Mouse (Mus musculus): ENCODE results near the gene Pqbp1. TPM values are rescaled to one million over a fixed set of nuclear protein-coding genes. Genes with fewer than 3 reads are reported as not detected.
A peak's percentile ranks its signal among the peaks of the same experiment; 100 is the strongest.
"Not testable (repeated sequence)": the region's sequence is repeated elsewhere in the genome, so short reads cannot be mapped to it uniquely, and the experiment has no call there.

Gene Pqbp1
- polyA plus RNA-seq, 1 experiment from 2014 or later = 80.1 TPM

GRCm38 (mm10) chrX:7936874-7937273 is 37.8 kb upstream of the Pqbp1 start:
- no peak overlapping the region for H3K27ac ChIP-seq (ENCODE audit: low read length)
- no peak for DNase-seq (ENCODE audit: low spot score)
- no peaks in the 10 kb centered on the region for H3K9me3 ChIP-seq (ENCODE audit: low read length)
- ATAC-seq = no peak
- no peak overlapping the region for H3K9ac ChIP-seq (replicated peaks; ENCODE audit: low read depth)
- no peak overlapping the region for H3K4me3 ChIP-seq (ENCODE audit: low read depth, low read length)
- no peaks in the 10 kb centered on the region for H3K36me3 ChIP-seq (ENCODE audit: insufficient read depth, low read length)
- H3K4me1 ChIP-seq (ENCODE audit: insufficient read depth, low read depth, low read length) = no peaks in the 10 kb centered on the region
- no peak for TF ChIP-seq EP300 (IDR thresholded peaks at IDR 0.05)
- peak; percentile 23; the same call in 1 of the 2 replicates for TF ChIP-seq CTCF (IDR thresholded peaks at IDR 0.05)
- 59% methylated on average over 10 of the region's 11 CpGs for WGBS
- no peak overlapping the region for H3K4me2 ChIP-seq (replicated peaks; ENCODE audit: low read depth, low read length)
- no peaks in the 10 kb centered on the region for H3K27me3 ChIP-seq (replicated peaks; ENCODE audit: insufficient read depth, low read length)

GRCm38 (mm10) chrX:7928270-7928790 is 29.3 kb upstream of the Pqbp1 start, which contains the start of gene Eras:
Gene Eras, minus strand, starts transcription at chrX:7928607.
- H3K9me3 ChIP-seq (ENCODE audit: low read length) = no peaks in the 10 kb centered on the region
- no peak within 1 kb of the TSS for H3K27ac ChIP-seq (ENCODE audit: low read length)
- H3K9ac ChIP-seq (replicated peaks; ENCODE audit: low read depth) = no peak within 1 kb of the TSS
- H3K4me1 ChIP-seq (ENCODE audit: insufficient read depth, low read depth, low read length) = no peaks in the 10 kb centered on the region
- 0 out of 2 replicates have a peak, but pooled peaks cover 2% of the 10 kb centered on the region for H3K27me3 ChIP-seq (replicated peaks; ENCODE audit: insufficient read depth, low read length)
- H3K36me3 ChIP-seq (ENCODE audit: insufficient read depth, low read length) = no peaks in the 10 kb centered on the region
- no peak within 1 kb of the TSS for H3K4me3 ChIP-seq (ENCODE audit: low read depth, low read length)
- no peak for TF ChIP-seq EP300 (IDR thresholded peaks at IDR 0.05)
- no peak for TF ChIP-seq CTCF (IDR thresholded peaks at IDR 0.05)
- no peak for DNase-seq (ENCODE audit: low spot score)
- 14% methylated on average over 18 of the region's 19 CpGs for WGBS
- H3K4me2 ChIP-seq (replicated peaks; ENCODE audit: low read depth, low read length) = no peak within 1 kb of the TSS
- no peak for ATAC-seq

GRCm38 (mm10) chrX:7927116-7927515 is 28.0 kb upstream of the Pqbp1 start:
- Histone ChIP-seq H3K36me3 (ENCODE audit: insufficient read depth, low read length) (no peaks in the 10 kb centered on the region), H3K27ac (ENCODE audit: low read length) (no peak overlapping the region), H3K4me1 (ENCODE audit: insufficient read depth, low read depth, low read length) (no peaks in the 10 kb centered on the region), H3K4me3 (ENCODE audit: low read depth, low read length) (no peak overlapping the region), H3K4me2 (replicated peaks; ENCODE audit: low read depth, low read length) (no peak overlapping the region), H3K27me3 (replicated peaks; ENCODE audit: insufficient read depth, low read length) (peaks cover 3% of the 10 kb centered on the region; the same call in 1 of the 2 replicates), H3K9me3 (ENCODE audit: low read length) (no peaks in the 10 kb centered on the region), H3K9ac (replicated peaks; ENCODE audit: low read depth) (no peak overlapping the region)
- DNase-seq (ENCODE audit: low spot score) (no peak), ATAC-seq (no peak)
- TF ChIP-seq EP300 (IDR thresholded peaks at IDR 0.05) (no peak), CTCF (IDR thresholded peaks at IDR 0.05) (no peak)
- 14% methylated on average over 10 of the region's 10 CpGs for WGBS

- TF ChIP-seq EP300 (IDR thresholded peaks at IDR 0.05) (no peak), CTCF (IDR thresholded peaks at IDR 0.05) (no peak)
- H3K27me3 ChIP-seq (replicated peaks; ENCODE audit: insufficient read depth, low read length) = peaks cover 3% of the 10 kb centered on the region; the same call in 1 of the 2 replicates
- 62% methylated on average over 6 of the region's 6 CpGs for WGBS
- no peaks in the 10 kb centered on the region for H3K9me3 ChIP-seq (ENCODE audit: low read length)
- H3K27ac ChIP-seq (ENCODE audit: low read length) = no peak overlapping the region
- H3K9ac ChIP-seq (replicated peaks; ENCODE audit: low read depth) = no peak overlapping the region
- no peaks in the 10 kb centered on the region for H3K4me1 ChIP-seq (ENCODE audit: insufficient read depth, low read depth, low read length)
- H3K4me3 ChIP-seq (ENCODE audit: low read depth, low read length) = no peak overlapping the region
- no peak overlapping the region for H3K4me2 ChIP-seq (replicated peaks; ENCODE audit: low read depth, low read length)
- DNase-seq (ENCODE audit: low spot score) (no peak), ATAC-seq (no peak)
- no peaks in the 10 kb centered on the region for H3K36me3 ChIP-seq (ENCODE audit: insufficient read depth, low read length)
Observed at GRCm38 (mm10) chrX:7926266-7926665, 27.2 kb upstream of the Pqbp1 start.

GRCm38 (mm10) chrX:7922032-7922431 is 23.0 kb upstream of the Pqbp1 start:
- H3K9me3 ChIP-seq (ENCODE audit: low read length) = no peaks in the 10 kb centered on the region
- H3K36me3 ChIP-seq (ENCODE audit: insufficient read depth, low read length) = no peaks in the 10 kb centered on the region
- no peak for DNase-seq (ENCODE audit: low spot score)
- 13% methylated on average over 25 of the region's 48 CpGs for WGBS
- H3K4me2 ChIP-seq (replicated peaks; ENCODE audit: low read depth, low read length) = peak overlapping the region; percentile 43
- 0 out of 2 replicates have a peak, but pooled peaks have one; percentile 16 for ATAC-seq
- no peak overlapping the region for H3K27ac ChIP-seq (ENCODE audit: low read length)
- TF ChIP-seq EP300 (IDR thresholded peaks at IDR 0.05) = no peak
- no peak for TF ChIP-seq CTCF (IDR thresholded peaks at IDR 0.05)
- H3K9ac ChIP-seq (replicated peaks; ENCODE audit: low read depth) = no peak overlapping the region
- H3K4me1 ChIP-seq (ENCODE audit: insufficient read depth, low read depth, low read length) = no peaks in the 10 kb centered on the region
- H3K27me3 ChIP-seq (replicated peaks; ENCODE audit: insufficient read depth, low read length) = peaks cover 9% of the 10 kb centered on the region; the same call in 1 of the 2 replicates
- 0 out of 2 replicates have a peak overlapping the region, but pooled peaks have one; percentile 3 for H3K4me3 ChIP-seq (ENCODE audit: low read depth, low read length)

GRCm38 (mm10) chrX:7919601-7920383 is 20.7 kb upstream of the Pqbp1 start, which contains the start of gene Pcsk1n:
Gene Pcsk1n, plus strand, starts transcription at chrX:7919822.
- H3K36me3 ChIP-seq (ENCODE audit: insufficient read depth, low read length) = no peaks in the 10 kb centered on the region
- no peak within 1 kb of the TSS for H3K9ac ChIP-seq (replicated peaks; ENCODE audit: low read depth)
- no peaks in the 10 kb centered on the region for H3K4me1 ChIP-seq (ENCODE audit: insufficient read depth, low read depth, low read length)
- H3K9me3 ChIP-seq (ENCODE audit: low read length) = no peaks in the 10 kb centered on the region
- H3K27me3 ChIP-seq (replicated peaks; ENCODE audit: insufficient read depth, low read length) = peaks cover 9% of the 10 kb centered on the region; the same call in 1 of the 2 replicates
- WGBS = 16% methylated on average over 17 of the region's 40 CpGs
- ATAC-seq (no peak), DNase-seq (ENCODE audit: low spot score) (no peak)
- H3K27ac ChIP-seq (ENCODE audit: low read length) = no peak within 1 kb of the TSS
- TF ChIP-seq CTCF (IDR thresholded peaks at IDR 0.05) = no peak
- TF ChIP-seq EP300 (IDR thresholded peaks at IDR 0.05) = no peak
- H3K4me2 ChIP-seq (replicated peaks; ENCODE audit: low read depth, low read length) = no peak within 1 kb of the TSS
- H3K4me3 ChIP-seq (ENCODE audit: low read depth, low read length) = no peak within 1 kb of the TSS

- 54% methylated on average over 6 of the region's 6 CpGs for WGBS
- not testable (repeated sequence) for ATAC-seq; H3K27me3 ChIP-seq (replicated peaks; ENCODE audit: insufficient read depth, low read length); H3K4me1 ChIP-seq (ENCODE audit: insufficient read depth, low read depth, low read length); H3K4me3 ChIP-seq (ENCODE audit: low read depth, low read length); H3K9me3 ChIP-seq (ENCODE audit: low read length); H3K4me2 ChIP-seq (replicated peaks; ENCODE audit: low read depth, low read length); H3K36me3 ChIP-seq (ENCODE audit: insufficient read depth, low read length); H3K9ac ChIP-seq (replicated peaks; ENCODE audit: low read depth); H3K27ac ChIP-seq (ENCODE audit: low read length); DNase-seq (ENCODE audit: low spot score)
Observed at GRCm38 (mm10) chrX:7917960-7918359, 18.9 kb upstream of the Pqbp1 start.

Data from lung, postnatal 0 days (tissue).